Mouse (Mus musculus): ENCODE results near the gene Glul.
"Not testable (repeated sequence)": the region's sequence is repeated elsewhere in the genome, so short reads cannot be mapped to it uniquely, and the experiment has no call there.

Glul gene

DNA sequence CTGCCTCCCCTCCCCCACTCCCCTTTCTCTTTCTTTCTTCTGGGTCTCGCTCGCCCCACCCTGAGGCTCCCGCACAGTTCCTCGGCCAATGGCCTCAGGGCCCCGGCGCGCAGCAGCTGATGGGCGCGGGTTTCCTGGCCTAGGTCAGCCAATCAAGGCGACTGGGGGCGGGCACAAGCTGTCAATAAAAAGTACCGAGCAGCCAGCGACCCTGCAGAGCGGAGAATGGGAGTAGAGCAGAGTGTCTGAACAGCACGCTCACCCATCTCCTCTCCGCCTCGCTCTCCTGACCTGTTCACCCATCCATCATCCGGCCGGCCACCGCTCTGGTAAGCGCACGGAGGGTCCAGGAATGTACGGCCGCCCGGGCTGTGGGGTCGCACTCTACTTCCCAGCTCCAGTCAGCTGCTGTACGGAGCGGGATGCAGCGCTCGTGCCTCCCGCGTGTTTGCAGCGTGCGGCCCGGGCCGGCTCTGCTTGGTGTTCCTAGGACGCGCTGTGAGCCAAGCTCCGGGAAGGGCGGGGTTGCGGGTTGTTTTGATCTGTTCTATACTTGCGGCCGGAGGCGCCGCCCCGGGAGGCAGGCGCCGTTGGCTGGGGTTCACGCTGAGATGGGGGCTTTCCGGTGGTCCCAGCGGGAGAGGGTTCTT, at the start of gene Glul, which contains the start of gene Teddm2:
TSS of gene Glul (plus strand) at position 214 of the 650 bp plus-strand sequence.
TSS of gene Teddm2 (minus strand) at position 498 of the 650 bp plus-strand sequence.
- in situ Hi-C loops (cut with MboI; ENCODE audit: low sequenced_read_pairs): loop anchor here (25.0 kb wide), 1 partner anchor 287 kb away; no protein-coding TSS in a partner anchor

DNA sequence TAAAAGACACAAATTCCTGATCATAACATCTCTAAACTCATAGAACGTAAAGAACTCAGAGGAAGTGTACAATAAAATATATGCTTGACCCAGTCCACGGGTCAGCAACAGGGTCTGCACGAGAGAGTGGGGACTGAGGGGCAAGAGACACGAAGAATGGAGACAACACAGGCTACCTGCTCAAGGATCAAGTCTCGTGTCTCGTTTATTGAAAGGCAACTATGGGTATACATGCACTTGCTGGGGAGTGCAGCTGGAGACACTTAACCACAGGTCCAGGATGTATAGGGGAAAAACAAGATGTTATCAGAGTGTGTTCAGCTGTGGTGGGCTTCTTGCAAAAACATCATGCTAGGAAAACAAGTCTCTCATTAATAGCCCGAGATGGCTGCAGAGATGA, 47.0 kb upstream of the Glul start:
- in situ Hi-C loops (cut with MboI; ENCODE audit: low sequenced_read_pairs): not testable (repeated sequence)

DNA sequence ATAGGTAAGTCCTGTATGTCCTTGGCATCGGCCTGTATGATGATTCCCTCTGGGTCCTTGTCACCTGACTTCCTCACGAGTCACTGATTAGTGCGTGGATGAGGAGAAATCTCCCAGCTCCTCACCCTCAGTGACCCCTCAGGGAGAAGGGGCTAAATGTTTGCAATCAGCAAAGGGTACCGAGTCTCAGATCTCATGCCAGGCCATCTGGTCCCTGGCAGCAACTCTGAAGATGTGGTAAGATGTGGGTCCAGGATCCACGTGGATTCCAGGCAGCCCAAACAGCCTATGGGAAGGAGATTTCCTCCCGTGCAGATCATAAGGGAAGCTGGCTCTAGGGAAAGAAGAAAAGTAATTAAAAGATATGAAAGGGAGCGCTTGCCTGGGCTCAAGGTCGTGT, 43.8 kb upstream of the Glul start:
- in situ Hi-C loops (cut with MboI; ENCODE audit: low sequenced_read_pairs): no loop called here

DNA sequence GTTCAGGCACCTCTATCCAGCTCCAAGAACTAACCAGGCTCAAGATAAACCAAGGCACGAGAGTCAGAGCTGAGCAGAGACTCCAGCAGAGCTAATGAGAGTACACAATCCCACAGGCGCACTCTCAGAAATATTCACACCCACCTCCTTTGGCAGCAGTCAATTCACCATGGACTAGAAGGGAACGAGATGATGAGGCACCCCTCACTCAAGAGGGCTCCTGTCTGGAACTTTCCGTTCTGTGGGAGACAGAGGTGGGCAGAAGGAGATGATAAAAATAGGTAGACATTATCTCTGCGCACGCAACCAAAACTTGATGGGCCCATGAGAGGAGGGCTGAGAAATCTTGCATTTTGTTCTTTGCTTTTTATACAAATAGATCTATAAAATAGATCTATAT, 25.7 kb upstream of the Glul start, which contains the start of gene Teddm1b:
TSS of gene Teddm1b (plus strand) at position 301 of the 400 bp plus-strand sequence.
- in situ Hi-C loops (cut with MboI; ENCODE audit: low sequenced_read_pairs): no loop called here

DNA sequence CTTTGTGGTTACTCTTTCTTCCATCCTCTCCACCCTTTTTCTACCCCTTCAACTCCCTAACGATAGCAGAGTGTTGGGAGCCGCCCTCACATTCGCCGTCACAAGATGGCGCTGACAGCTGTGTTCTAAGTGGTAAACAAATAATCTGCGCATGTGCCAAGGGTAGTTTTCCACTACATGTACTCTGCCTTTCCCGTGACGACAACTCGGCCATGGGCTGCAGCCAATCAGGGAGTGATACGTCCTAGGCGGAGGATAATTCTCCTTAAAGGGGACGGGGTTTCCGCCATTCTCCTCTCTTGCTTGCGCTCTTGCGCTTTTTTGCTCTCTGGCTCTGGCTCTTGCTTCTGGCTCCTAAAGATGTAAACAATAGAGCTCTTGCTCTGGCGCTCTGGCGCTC, 19.4 kb upstream of the Glul start:
- in situ Hi-C loops (cut with MboI; ENCODE audit: low sequenced_read_pairs): loop anchor here (25.0 kb wide), 1 partner anchor 307 kb away; no protein-coding TSS in a partner anchor

DNA sequence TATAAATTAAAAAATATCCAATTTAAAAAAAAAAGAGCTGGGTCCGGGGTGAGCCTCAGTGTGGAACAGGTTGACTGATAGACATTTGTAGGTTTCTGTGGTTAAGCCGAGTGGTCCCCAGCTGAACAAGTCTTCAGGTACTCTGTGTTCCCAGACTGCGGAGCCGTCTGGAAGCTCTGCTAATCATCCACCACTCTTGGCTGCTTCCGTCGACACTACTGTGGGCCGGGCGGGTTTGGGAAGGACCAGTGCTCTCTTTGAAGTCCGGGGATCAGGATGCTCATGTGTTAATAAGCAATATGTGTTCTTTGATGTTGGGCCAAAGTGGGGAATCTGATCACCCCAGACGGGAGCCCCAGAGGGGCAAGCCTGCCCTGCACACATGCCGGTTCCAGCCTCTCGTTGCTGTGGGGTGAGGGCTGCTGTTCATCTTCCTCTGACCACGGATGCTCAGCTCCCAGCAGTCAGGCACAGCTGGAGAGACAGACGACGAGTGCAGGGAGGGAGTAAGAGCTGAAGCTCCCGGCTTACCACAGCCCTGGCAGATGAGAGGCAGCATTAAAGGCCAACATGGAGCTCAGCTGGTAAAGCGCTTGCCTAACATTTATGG, 13.6 kb upstream of the Glul start:
- in situ Hi-C loops (cut with MboI; ENCODE audit: low sequenced_read_pairs): loop anchor here (25.0 kb wide), 1 partner anchor 301 kb away; no protein-coding TSS in a partner anchor

DNA sequence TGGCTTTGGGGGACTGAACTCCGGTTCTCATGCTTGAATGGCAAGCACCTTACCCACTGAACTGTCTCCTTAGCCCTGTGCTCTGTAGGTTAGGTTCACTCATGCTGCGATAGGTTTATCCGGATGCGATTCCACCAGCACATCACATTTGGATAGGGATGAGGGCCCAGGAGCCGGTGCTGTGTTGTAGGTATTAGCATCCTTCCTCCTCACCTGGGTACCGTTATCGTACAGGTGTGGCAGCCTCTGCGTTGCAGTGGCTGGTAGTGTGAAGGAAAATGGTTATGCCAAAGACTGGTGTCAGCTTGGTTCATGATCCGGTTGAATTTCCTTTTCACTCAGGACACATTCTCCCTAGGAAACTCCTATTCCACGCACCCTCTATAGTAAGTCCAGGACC, 9.6 kb upstream of the Glul start:
- in situ Hi-C loops (cut with MboI; ENCODE audit: low sequenced_read_pairs): loop anchor here (5.0 to 25.0 kb wide), 2 partner anchors 227 to 297 kb away; no protein-coding TSS in a partner anchor

DNA sequence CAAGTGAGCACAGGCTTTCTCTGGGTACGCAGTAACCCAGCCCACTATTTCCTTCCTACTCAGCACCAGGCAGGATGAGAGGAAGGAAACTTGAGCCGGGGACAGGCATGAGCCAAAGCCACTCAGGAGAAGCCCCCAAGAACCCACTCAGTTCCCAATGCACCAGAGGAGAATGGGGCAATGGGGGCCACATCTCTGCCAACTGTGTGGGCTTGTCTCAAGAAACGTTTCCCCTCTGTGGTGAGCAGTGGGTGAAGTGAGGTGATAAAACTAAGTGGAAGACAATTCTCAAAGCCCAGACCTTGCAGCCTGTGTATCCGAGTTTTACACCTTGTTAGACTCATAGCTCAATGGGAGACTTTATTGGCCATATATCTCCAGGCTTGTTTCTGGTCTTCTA, 8.3 kb upstream of the Glul start, which contains the start of gene Teddm1a:
TSS of gene Teddm1a (plus strand) at position 301 of the 400 bp plus-strand sequence.
- in situ Hi-C loops (cut with MboI; ENCODE audit: low sequenced_read_pairs): loop anchor here (5.0 to 25.0 kb wide), 2 partner anchors 226 to 296 kb away; no protein-coding TSS in a partner anchor

DNA sequence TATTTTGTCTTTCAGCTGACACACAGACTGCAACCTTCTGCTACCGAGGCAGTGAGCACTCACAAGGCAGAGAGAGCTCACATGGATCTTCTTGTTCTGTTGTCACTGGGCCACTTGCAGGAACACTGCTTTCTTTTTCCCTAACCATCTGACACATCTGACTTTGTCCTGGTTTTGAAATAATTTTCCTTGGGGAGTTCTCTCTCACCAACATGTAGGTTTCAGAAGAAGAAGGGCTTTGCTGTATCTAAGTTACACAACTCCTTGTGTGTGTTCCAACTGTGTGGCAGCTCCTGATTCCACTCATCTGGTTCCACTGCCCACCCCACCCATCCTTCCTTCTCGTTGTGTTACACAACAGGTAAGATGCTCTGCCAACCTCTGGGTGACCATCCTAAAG, 6.0 kb upstream of the Glul start:
- in situ Hi-C loops (cut with MboI; ENCODE audit: low sequenced_read_pairs): loop anchor here (5.0 to 25.0 kb wide), 2 partner anchors 224 to 294 kb away; no protein-coding TSS in a partner anchor

DNA sequence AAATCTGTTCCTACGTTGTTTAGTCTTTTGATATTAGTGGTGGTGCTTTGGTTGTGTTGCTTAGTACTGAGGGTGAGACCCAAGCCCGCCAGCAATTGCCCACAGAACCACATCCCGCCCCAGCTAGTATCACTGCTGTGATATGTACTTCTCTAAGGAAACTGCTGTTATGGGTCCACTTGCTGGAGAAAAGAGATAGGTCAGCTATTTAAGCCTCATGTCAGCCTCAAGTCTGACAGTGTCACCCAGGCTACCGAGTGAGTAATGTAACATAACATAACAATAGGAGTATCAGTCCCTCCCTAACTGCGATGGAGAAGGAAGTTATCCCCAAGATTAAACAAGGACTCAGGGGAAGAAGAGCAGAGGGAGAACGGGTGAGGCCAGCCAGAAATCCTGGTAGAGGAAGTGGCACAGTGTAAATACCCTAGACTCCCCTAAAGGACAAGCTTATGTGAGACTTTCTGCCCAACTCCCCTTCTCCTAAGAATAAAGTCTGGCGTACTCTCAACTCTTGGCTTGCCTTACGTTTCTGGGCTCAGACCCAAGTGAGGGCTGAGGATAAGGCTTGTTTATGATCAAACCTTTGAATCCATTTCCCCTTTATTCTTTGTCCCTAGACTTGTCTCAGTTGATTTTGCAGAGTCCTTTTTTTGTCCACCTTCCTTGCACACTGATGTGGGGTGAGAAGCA, 5.4 kb upstream of the Glul start:
- in situ Hi-C loops (cut with MboI; ENCODE audit: low sequenced_read_pairs): loop anchor here (5.0 to 25.0 kb wide), 2 partner anchors 223 to 293 kb away; no protein-coding TSS in a partner anchor

DNA sequence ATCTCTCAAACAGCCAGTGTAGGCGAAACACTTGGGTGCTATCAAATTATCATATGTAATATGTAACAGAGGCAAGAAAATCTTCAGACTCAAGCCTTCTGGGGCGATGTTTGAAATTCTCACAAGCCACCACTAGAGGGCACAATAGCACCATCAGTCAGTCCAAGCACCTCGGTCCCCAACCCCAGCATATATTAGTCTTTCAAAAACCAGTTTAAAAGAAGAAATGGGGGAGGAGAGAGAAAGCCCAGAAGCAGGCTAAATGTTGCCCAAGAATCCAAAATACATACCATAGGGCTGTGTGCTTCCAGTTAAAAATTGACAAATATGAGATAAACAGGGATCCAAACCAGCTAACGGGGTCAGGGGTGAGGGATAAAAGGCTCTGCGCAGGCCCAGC, 4.8 kb upstream of the Glul start:
- in situ Hi-C loops (cut with MboI; ENCODE audit: low sequenced_read_pairs): loop anchor here (5.0 to 25.0 kb wide), 2 partner anchors 222 to 292 kb away; no protein-coding TSS in a partner anchor

DNA sequence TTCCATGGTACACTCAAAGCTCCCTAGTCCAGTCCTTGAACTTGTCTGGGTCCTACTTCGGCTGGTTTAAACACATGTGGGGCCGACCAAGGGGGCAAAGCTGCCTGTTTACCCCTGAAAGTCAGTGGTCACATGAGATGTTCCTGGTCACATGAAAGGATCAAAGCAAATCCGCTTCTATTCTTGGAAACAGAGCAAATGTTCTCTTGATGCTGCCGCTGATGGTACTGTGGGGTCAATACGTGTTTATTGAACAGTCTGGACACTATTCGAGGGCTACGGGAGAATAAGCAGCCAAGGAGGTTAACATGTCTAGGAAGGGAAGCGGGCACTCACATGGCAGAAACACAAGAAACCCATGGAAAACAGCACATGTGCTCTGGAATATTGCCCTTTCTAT, 2.5 kb upstream of the Glul start:
- in situ Hi-C loops (cut with MboI; ENCODE audit: low sequenced_read_pairs): loop anchor here (25.0 kb wide), 1 partner anchor 290 kb away; no protein-coding TSS in a partner anchor

DNA sequence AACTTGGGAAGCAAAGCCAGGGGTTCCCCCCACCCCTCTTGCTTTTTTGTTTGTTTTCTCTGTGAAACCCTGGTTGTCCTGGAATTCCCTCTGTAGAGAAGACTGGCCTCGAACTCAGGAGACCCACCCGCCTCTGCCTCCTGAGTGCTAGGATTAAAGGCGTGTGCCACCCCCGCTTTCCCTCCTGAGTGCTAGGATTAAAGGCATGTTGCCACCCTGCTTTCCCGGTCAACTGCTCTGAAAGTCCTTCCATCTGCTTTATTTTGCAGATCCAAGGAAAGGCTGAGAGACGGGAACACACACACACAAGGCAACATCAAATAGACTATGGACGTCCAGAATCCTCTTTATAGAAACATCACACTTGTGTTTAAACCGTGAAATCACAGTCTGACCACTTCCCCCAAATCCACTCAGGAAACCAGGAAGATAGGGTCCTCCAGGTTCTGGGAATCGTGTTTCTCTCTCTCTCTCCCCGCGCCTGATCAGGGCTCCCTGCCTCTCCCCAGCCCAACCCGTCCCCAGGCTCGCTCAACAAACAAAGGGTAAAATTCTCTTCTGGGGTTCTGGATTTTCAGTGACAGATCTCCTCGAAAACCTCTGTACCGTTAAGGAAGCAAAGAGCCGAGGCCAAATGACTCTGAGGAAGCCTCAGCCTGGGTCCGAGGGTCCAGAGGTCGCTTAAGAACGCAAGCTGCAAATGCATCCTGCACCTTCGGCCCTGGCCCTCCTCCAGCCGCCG, 584 bp upstream of the Glul start:
- in situ Hi-C loops (cut with MboI; ENCODE audit: low sequenced_read_pairs): loop anchor here (25.0 kb wide), 1 partner anchor 288 kb away; no protein-coding TSS in a partner anchor

DNA sequence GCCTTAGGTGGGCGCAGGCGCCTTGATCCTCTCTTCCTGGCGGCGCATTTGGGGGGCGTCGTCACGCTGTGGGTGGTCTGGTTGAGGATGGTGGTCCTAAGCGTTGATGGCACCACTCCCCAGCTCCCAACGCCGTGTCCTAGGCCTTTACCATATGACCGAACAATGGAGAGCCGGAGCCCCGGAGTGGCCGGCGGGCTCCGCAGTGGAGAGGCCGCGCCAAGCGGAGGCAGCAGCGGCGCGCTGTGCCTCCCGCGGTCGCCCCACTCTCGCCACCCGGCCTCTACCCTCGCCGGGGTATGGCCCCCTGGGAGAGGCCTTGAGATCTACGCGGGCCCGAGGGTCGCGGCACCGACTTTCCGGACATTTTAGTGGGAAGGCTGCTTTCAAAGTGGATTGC, 637 bp downstream of the Glul start:
- in situ Hi-C loops (cut with MboI; ENCODE audit: low sequenced_read_pairs): no loop called here

DNA sequence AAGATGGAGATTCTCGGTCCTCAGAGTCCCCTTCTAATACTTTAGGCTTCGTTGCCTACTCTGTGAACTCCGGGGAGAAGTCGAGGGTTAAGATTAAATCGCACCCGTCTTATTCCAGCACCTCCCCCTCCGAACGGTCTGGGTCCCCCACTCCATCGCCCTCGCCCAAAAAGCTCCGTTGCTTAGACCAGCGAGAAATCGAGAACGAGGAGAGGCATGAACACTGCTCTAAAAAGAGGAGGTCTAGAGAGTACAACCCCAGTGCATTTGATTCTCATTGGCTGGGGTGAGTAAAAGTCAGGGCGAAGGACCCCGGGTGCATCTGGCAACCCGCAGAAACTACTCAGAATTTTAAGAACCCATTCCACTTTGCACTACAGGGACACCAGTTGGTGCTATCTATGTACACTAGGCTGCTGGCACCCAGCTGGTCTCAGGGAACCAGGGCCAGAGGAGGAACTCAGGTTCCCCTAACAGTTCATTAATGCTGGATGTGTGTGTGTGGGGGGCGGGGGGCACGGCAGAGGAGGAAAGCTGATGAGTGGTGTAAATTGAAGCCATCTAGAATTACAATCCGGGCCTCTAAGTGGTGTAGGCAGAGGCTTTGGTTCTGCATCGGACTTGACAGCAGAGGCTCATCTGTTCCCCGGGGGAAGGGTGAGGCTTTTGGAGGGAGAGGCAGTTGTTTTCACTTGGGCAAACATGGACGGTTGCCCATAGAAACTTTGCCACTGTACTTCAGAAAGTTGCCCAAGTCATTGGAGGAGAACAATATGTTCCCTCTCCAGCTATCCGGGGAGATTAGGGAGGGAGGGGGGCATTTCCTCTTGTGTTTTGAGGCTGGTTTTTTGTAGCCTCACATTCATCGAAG, 1.4 kb downstream of the Glul start:
- in situ Hi-C loops (cut with MboI; ENCODE audit: low sequenced_read_pairs): no loop called here

DNA sequence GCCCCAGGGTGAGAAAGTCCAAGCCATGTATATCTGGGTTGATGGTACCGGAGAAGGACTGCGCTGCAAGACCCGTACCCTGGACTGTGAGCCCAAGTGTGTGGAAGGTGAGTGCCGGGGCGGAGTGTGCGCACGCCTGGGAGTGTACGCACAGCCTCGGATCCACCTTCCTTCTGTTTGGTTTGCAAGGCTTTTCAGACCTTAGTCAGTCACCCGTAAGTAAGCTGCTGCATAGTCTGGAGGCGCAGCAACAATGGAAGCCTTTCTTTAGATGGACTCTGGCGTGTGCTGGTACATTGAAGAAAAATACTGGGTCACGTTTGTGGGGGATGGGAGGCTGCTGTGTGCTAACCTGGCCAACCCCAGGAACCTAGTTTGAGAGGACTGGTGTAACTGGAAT, 3.3 kb downstream of the Glul start:
- in situ Hi-C loops (cut with MboI; ENCODE audit: low sequenced_read_pairs): no loop called here

DNA sequence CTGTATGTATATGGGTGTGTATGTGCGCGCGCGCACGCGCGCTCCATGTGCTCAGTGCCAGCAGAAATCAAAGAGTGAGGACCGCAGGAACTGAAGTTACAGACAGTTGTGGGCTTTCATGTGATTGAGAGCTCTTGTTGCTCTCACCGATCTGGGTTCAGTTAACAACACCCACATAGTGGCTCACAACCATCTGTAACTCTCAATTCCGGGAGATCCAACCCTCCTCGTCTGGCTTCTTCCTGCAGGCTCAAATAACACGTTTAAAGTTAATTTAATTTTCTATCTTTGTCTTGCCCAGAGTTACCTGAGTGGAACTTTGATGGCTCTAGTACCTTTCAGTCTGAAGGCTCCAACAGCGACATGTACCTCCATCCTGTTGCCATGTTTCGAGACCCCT, 4.5 kb downstream of the Glul start:
- in situ Hi-C loops (cut with MboI; ENCODE audit: low sequenced_read_pairs): no loop called here

DNA sequence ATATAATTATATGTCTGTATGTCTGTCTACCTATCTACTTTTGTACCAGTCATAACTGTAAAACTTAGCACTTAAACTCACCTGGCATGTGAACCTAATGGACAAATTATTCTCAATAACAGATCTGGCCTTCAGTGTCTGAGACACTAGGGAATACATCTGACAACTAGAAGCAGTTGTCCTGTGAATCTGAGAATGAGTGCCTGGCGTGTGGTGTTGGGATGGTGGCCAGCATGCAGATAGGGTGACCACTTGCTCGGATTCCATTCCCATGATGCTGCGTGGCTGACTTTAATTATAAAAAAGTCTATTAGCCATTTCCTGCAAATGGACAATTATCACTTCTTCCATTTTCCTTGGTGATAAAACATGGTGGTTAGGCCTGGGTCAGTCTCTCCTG, 6.1 kb downstream of the Glul start:
- in situ Hi-C loops (cut with MboI; ENCODE audit: low sequenced_read_pairs): no loop called here

DNA sequence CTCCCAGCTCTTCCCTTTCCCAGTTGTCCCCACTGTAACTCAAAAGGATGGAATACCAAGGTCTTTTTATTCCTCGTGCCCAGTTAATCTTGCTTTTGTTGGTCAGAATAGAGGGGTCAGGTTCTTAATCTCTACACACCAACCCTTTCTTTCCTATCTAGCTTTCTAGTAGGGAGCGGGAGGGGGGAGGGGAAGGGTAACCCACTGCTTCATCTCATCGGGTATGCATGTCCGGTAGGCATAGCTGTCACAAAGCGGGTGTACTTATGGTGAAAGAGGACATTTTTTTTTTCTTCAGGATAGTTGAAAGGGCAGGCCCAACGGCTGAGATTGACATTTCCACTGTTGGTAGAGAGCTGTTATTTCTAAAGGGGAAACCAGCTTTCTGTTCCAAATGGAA, 8.5 kb downstream of the Glul start:
- in situ Hi-C loops (cut with MboI; ENCODE audit: low sequenced_read_pairs): no loop called here

DNA sequence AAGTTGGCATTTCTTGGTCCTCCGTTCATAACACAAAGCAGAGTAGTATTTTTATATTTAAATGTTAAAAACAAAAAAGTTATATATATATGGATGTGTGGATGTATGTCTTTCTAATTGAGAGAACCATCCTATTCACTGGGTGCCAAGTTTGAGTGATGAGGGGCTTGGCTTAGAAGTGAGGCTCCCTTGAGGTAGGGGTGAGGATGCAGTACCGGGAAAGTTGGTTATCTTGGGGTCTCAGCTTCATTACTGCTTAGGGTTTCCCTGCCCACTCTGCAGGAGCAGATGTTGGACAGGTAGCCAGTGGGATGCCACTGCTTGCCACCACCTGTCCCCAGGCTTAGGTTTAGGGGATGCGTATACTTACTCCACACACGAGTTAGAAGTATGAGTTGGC, 9.0 kb downstream of the Glul start:
- in situ Hi-C loops (cut with MboI; ENCODE audit: low sequenced_read_pairs): no loop called here
